Mouse (Mus musculus) intestine, embryonic 16.5 days (tissue): ENCODE data around the gene Arl5b. TPM values are rescaled to one million over a fixed set of nuclear protein-coding genes. Genes with fewer than 3 reads are reported as not detected.
A peak's percentile ranks its signal among the peaks of the same experiment; 100 is the strongest.

Source experiments
- ATAC-seq: fragments of 200-750 bp; cut with Nextera tagmentation; 2 replicates; pipeline ENCODE4 v1.8.0; 2017; ENCODE audit warnings: moderate TSS enrichment, moderate library complexity
- H3K27ac ChIP-seq: fragments of 300-500 bp; sonication (generic); 2 replicates; pipeline ENCODE4 v1.5.1; 2014; ENCODE audit warnings: mild to moderate bottlenecking, low read length
- H3K27me3 ChIP-seq: fragments of 300-500 bp; sonication (generic); replicated peaks from 2 replicates; pipeline ENCODE4 v1.6.1; 2014; ENCODE audit warnings: low read length, control low read depth, mixed read lengths; ENCODE audit not compliant: control insufficient read depth, insufficient read depth
- H3K36me3 ChIP-seq: fragments of 300-500 bp; sonication (generic); 2 replicates; pipeline ENCODE4 v1.6.1; 2014; ENCODE audit warnings: low read length, control low read depth; ENCODE audit not compliant: control insufficient read depth, insufficient read depth
- H3K4me1 ChIP-seq: fragments of 300-500 bp; sonication (generic); 2 replicates; pipeline ENCODE4 v1.6.1; 2014; ENCODE audit warnings: low read length, control low read depth, mixed read lengths; ENCODE audit not compliant: control insufficient read depth, insufficient read depth
- H3K4me2 ChIP-seq: fragments of 300-500 bp; sonication (generic); 2 replicates; pipeline ENCODE4 v1.6.1; 2014; ENCODE audit warnings: low read depth, low read length, control low read depth
- H3K4me3 ChIP-seq: fragments of 300-500 bp; sonication (generic); 2 replicates; pipeline ENCODE4 v1.5.1; 2014; ENCODE audit warnings: mild to moderate bottlenecking, low read length
- H3K9ac ChIP-seq: fragments of 300-500 bp; sonication (generic); 2 replicates; pipeline ENCODE4 v1.6.1; 2014; ENCODE audit warnings: low read depth, low read length
- H3K9me3 ChIP-seq: fragments of 300-500 bp; sonication (generic); 2 replicates; pipeline ENCODE4 v1.6.1; 2016; ENCODE audit warnings: low read length, control low read depth; ENCODE audit not compliant: control insufficient read depth
- WGBS: fragments of 180-500 bp; shearing (Covaris S2); extraction: QIAGEN DNeasy Blood & Tissue Kit; methylation state at CpG from one replicate; pipeline ENCODE4 v1.1.7; 2014; 5-methylcytosine and 5-hydroxymethylcytosine counted together
- polyA plus RNA-seq: library from polyadenylated mRNA; unstranded; fragments of >200 nt; fragmentation: Nextera tagmentation; extraction: Ambion mirVana; gene quantifications from 2 replicates; pipeline ENCODE4 v1.2.1, GENCODE M21; 2015

Arl5b gene
- polyA plus RNA-seq, 1 experiment from 2014 or later, result 19.6 TPM

- H3K36me3 ChIP-seq, result no peaks in the 10 kb centered on the region
- H3K4me2 ChIP-seq, result no peak overlapping the region
- ATAC-seq, result no peak
- H3K27ac ChIP-seq, result no peak overlapping the region
- 57% methylated on average over 3 of the region's 3 CpGs for WGBS
- H3K4me3 ChIP-seq, result no peak overlapping the region
- no peaks in the 10 kb centered on the region for H3K9me3 ChIP-seq
- H3K27me3 ChIP-seq, result no peaks in the 10 kb centered on the region
- no peak overlapping the region for H3K9ac ChIP-seq
- no peaks in the 10 kb centered on the region for H3K4me1 ChIP-seq
Observed at GRCm38 (mm10) chr2:15096514-15097090, 47.4 kb downstream of the Arl5b start.

GRCm38 (mm10) chr2:15104386-15104785 is 55.2 kb downstream of the Arl5b start:
- Histone ChIP-seq H3K27me3 (no peaks in the 10 kb centered on the region), H3K4me2 (no peak overlapping the region), H3K4me1 (no peaks in the 10 kb centered on the region), H3K36me3 (no peaks in the 10 kb centered on the region), H3K9ac (no peak overlapping the region), H3K4me3 (no peak overlapping the region), H3K9me3 (no peaks in the 10 kb centered on the region), H3K27ac (no peak overlapping the region)
- ATAC-seq, result no peak
- WGBS, result 48% methylated on average over 1 of the region's 1 CpGs

GRCm38 (mm10) chr2:15111290-15111689 is 62.1 kb downstream of the Arl5b start:
- no peak overlapping the region for H3K27ac ChIP-seq
- no peaks in the 10 kb centered on the region for H3K36me3 ChIP-seq
- H3K27me3 ChIP-seq, result no peaks in the 10 kb centered on the region
- no peak overlapping the region for H3K4me3 ChIP-seq
- no peak overlapping the region for H3K9ac ChIP-seq
- ATAC-seq, result no peak
- 61% methylated on average over 2 of the region's 2 CpGs for WGBS
- no peaks in the 10 kb centered on the region for H3K9me3 ChIP-seq
- no peaks in the 10 kb centered on the region for H3K4me1 ChIP-seq
- H3K4me2 ChIP-seq, result no peak overlapping the region

- Histone ChIP-seq H3K27me3 (no peaks in the 10 kb centered on the region), H3K4me1 (no peaks in the 10 kb centered on the region), H3K4me3 (no peak overlapping the region), H3K9ac (no peak overlapping the region), H3K27ac (no peak overlapping the region), H3K4me2 (no peak overlapping the region), H3K36me3 (no peaks in the 10 kb centered on the region), H3K9me3 (no peaks in the 10 kb centered on the region)
- ATAC-seq, result peak; percentile 55; the same call in 1 of the 2 replicates
- WGBS, result 44% methylated on average over 1 of the region's 1 CpGs
Observed at GRCm38 (mm10) chr2:15111808-15112440, 62.7 kb downstream of the Arl5b start.

GRCm38 (mm10) chr2:15112741-15113140 is 63.5 kb downstream of the Arl5b start:
- Histone ChIP-seq H3K4me3 (no peak overlapping the region), H3K4me1 (no peaks in the 10 kb centered on the region), H3K27me3 (no peaks in the 10 kb centered on the region), H3K9ac (no peak overlapping the region), H3K4me2 (no peak overlapping the region), H3K9me3 (no peaks in the 10 kb centered on the region), H3K27ac (no peak overlapping the region), H3K36me3 (no peaks in the 10 kb centered on the region)
- WGBS, result 85% methylated on average over 6 of the region's 6 CpGs
- ATAC-seq, result no peak

GRCm38 (mm10) chr2:15121217-15121680 is 72.1 kb downstream of the Arl5b start:
- Histone ChIP-seq H3K9ac (no peak overlapping the region), H3K4me3 (no peak overlapping the region), H3K36me3 (no peaks in the 10 kb centered on the region), H3K27me3 (no peaks in the 10 kb centered on the region), H3K4me1 (0 out of 2 replicates have a peak, but pooled peaks cover 2% of the 10 kb centered on the region), H3K9me3 (no peaks in the 10 kb centered on the region), H3K4me2 (no peak overlapping the region), H3K27ac (no peak overlapping the region)
- peak; percentile 94 for ATAC-seq
- 76% methylated on average over 1 of the region's 1 CpGs for WGBS

Other genes starting within 250 kb of the Arl5b start
- 6.8 and 7.6 TPM in 2 replicates for gene Nsun6, start 5.7 kb downstream of the Arl5b start, polyA plus RNA-seq